Mouse (Mus musculus): ENCODE measurements around the gene Rcsd1. TPM values are rescaled to one million over a fixed set of nuclear protein-coding genes. Genes with fewer than 3 reads are reported as not detected.

Gene Rcsd1
- total and polyA plus RNA-seq, 3 experiments: 22.7 to 81.1 (median 35.7) TPM

GRCm38 (mm10) chr1:165641786-165642771 lies 67.5 kb downstream of the Rcsd1 start:
- Histone ChIP-seq H3K4me3 (replicated peaks in 1 of 3; ENCODE audit: low read depth in 2 of 3, low read length in 2 of 3, poor library complexity in 1 of 3) (peak overlapping the region; percentile 65 to 96 (median 69)), H3K79me2 (replicated peaks; ENCODE audit: control insufficient read depth, extremely low read depth, insufficient read depth, poor library complexity, severe bottlenecking) (no peaks in the 10 kb centered on the region), H3K9ac (ENCODE audit: insufficient read depth, low read depth) (peak overlapping the region; percentile 74), H3K4me2 (ENCODE audit: insufficient read depth, low read depth, poor library complexity, severe bottlenecking) (peak overlapping the region; percentile 39; the same call in 1 of the 2 replicates), H3K9me3 (replicated peaks; ENCODE audit: low read length) (no peaks in the 10 kb centered on the region), H3K36me3 (replicated peaks in 1 of 2; ENCODE audit: control insufficient read depth in 1 of 2, insufficient read depth in 1 of 2, low read length in 1 of 2) (peaks cover 0 to under 1% of the 10 kb centered on the region in 2 experiments), H3K27me3 (replicated peaks) (no peaks in the 10 kb centered on the region), H3K27ac (ENCODE audit: insufficient read depth, low read depth) (peak overlapping the region; percentile 2; the same call in 1 of the 2 replicates), H3K4me1 (ENCODE audit: control insufficient read depth in 1 of 2, insufficient read depth in 2 of 2) (peaks cover 0 to 3% of the 10 kb centered on the region in 2 experiments; a peak in 1 of 4 replicates)
- peak; percentile 82 for DNase-seq (ENCODE audit: extremely low read depth)
- dilution Hi-C loops (cut with MboI; ENCODE audit: extremely low pct_ligation_motif_present, extremely low pct_unique_long_range_greater_than_20kb, low sequenced_read_pairs): no loop called here
- in situ Hi-C loops (cut with MboI; ENCODE audit: low pct_ligation_motif_present, low pct_unique_long_range_greater_than_20kb, low sequenced_read_pairs): loop anchor here (25.0 kb wide), 1 partner anchor 345 kb away; no protein-coding TSS in a partner anchor
- peak; percentile 77 for TF ChIP-seq TCF12 (IDR thresholded peaks at IDR 0.05; ENCODE audit: low read depth, low read length)
- TF ChIP-seq TBP (conservative IDR thresholded peaks at IDR 0.05; ENCODE audit: low read depth, low read length): peak; percentile 99
- TF ChIP-seq BHLHE40 (IDR thresholded peaks at IDR 0.05; ENCODE audit: low read depth, low read length): 0 out of 2 replicates have a peak, but pooled peaks have one; percentile 8
- TF ChIP-seq CTCF (conservative IDR thresholded peaks at IDR 0.05 in 1 of 2, IDR thresholded peaks at IDR 0.05 in 1 of 2; ENCODE audit: low read depth in 2 of 2, low read length in 2 of 2): no peak
- no peak for TF ChIP-seq ZMIZ1 (IDR thresholded peaks at IDR 0.05; ENCODE audit: low read depth, low read length)
- peak; percentile 85 for TF ChIP-seq UBTF (IDR thresholded peaks at IDR 0.05; ENCODE audit: low read depth, low read length)
- TF ChIP-seq ELF1 (IDR thresholded peaks at IDR 0.05; ENCODE audit: low read depth, low read length): peak; percentile 96
- no peak for TF ChIP-seq USF1 (IDR thresholded peaks at IDR 0.05; ENCODE audit: low read depth, low read length)
- 0 out of 2 replicates have a peak, but pooled peaks have one; percentile 40 for TF ChIP-seq MEF2A (IDR thresholded peaks at IDR 0.05; ENCODE audit: borderline replicate concordance, low read depth, low read length)
- no peak for TF ChIP-seq PAX5 (IDR thresholded peaks at IDR 0.05; ENCODE audit: low read length)
- TF ChIP-seq HCFC1 (IDR thresholded peaks at IDR 0.05; ENCODE audit: low read depth, low read length): peak; percentile 64
- peak; percentile 72; the same call in 1 of the 2 replicates for TF ChIP-seq NELFE (IDR thresholded peaks at IDR 0.05; ENCODE audit: low read depth, low read length)
- TF ChIP-seq MYC (IDR thresholded peaks at IDR 0.05; ENCODE audit: low read depth, low read length): peak; percentile 53; the same call in 1 of the 2 replicates
- no peak for TF ChIP-seq SMC3 (IDR thresholded peaks at IDR 0.05; ENCODE audit: low read depth, low read length)
- TF ChIP-seq CHD2 (IDR thresholded peaks at IDR 0.05; ENCODE audit: low read length): peak; percentile 89
- peak; percentile 55; the same call in 1 of the 2 replicates for TF ChIP-seq IRF4 (IDR thresholded peaks at IDR 0.05; ENCODE audit: low read depth, low read length)
- no peak for TF ChIP-seq CHD1 (IDR thresholded peaks at IDR 0.05; ENCODE audit: low read depth, low read length)
- TF ChIP-seq RAD21 (IDR thresholded peaks at IDR 0.05; ENCODE audit: low read depth, low read length): no peak
- 0 out of 2 replicates have a peak, but pooled peaks have one; percentile 35 for TF ChIP-seq POLR2AphosphoS2 (IDR thresholded peaks at IDR 0.05; ENCODE audit: low read depth, low read length)
- peak; percentile 96 for TF ChIP-seq MAFK (IDR thresholded peaks at IDR 0.05; ENCODE audit: insufficient replicate concordance, low read length)
- TF ChIP-seq GABPA (IDR thresholded peaks at IDR 0.05; ENCODE audit: insufficient replicate concordance, low read depth, low read length): no peak
- peak; percentile 71 for TF ChIP-seq MXI1 (IDR thresholded peaks at IDR 0.05; ENCODE audit: low read depth, low read length)
- no peak for TF ChIP-seq JUND (conservative IDR thresholded peaks at IDR 0.05; ENCODE audit: low read depth, low read length)
- peak; percentile 85 for TF ChIP-seq ZNF384 (IDR thresholded peaks at IDR 0.05; ENCODE audit: low read depth, low read length)
- peak; percentile 51; the same call in 1 of the 2 replicates for TF ChIP-seq E2F4 (IDR thresholded peaks at IDR 0.05; ENCODE audit: insufficient replicate concordance, low read depth, low read length)
- no peak for TF ChIP-seq ZKSCAN1 (IDR thresholded peaks at IDR 0.05; ENCODE audit: borderline replicate concordance, low read depth, low read length)
- TF ChIP-seq POLR2A (IDR thresholded peaks at IDR 0.05; ENCODE audit: low read depth, low read length): peak; percentile 77
- TF ChIP-seq KAT2A (IDR thresholded peaks at IDR 0.05; ENCODE audit: insufficient replicate concordance, low read length): peak; percentile 88
- peak; percentile 76 for TF ChIP-seq MAX (IDR thresholded peaks at IDR 0.05; ENCODE audit: low read length)
- no peak for TF ChIP-seq ZC3H11A (IDR thresholded peaks at IDR 0.05; ENCODE audit: low read depth, low read length)
- no peak for TF ChIP-seq RCOR1 (conservative IDR thresholded peaks at IDR 0.05; ENCODE audit: low read depth, low read length)
- TF ChIP-seq EP300 (IDR thresholded peaks at IDR 0.05; ENCODE audit: low read length): no peak
- peak; percentile 64; the same call in 1 of the 2 replicates for TF ChIP-seq SIN3A (IDR thresholded peaks at IDR 0.05; ENCODE audit: low read length)
- peak; percentile 68 for TF ChIP-seq NRF1 (IDR thresholded peaks at IDR 0.05; ENCODE audit: low read depth, low read length)
- no peak for TF ChIP-seq JUN (IDR thresholded peaks at IDR 0.05; ENCODE audit: insufficient read depth, low read depth, low read length)
- TF ChIP-seq ETS1 (conservative IDR thresholded peaks at IDR 0.05; ENCODE audit: low read depth, low read length): no peak
- peak; percentile 52; the same call in 1 of the 2 replicates for TF ChIP-seq MAZ (IDR thresholded peaks at IDR 0.05; ENCODE audit: low read depth, low read length)
